In genomic region chr1:135765645-135766591, GRCm38 (mm10) we compare ENCODE assay signal across 8 mouse cellular contexts. TPM values are rescaled to one million over a fixed set of nuclear protein-coding genes. Genes with fewer than 3 reads are reported as not detected.
DNase-seq lines count a peak whose midpoint lies in the region; ATAC-seq and TF ChIP-seq lines count a peak whose summit lies in the region.

Gene Phlda3 (plus strand): TSS chr1:135766119.

- intact Hi-C loops in heart, postnatal 25 days (cut with DNase I), result no loop called here

- TF ChIP-seq CTCF in E14TG2a.4 (conservative IDR thresholded peaks at IDR 0.05; ENCODE audit: low read length), result no peak

- peak within 1 kb of the TSS; percentile 93 for H3K4me3 ChIP-seq in E14TG2a.4 (replicated peaks; ENCODE audit: low read length)
- H3K4me3 ChIP-seq in forebrain, embryonic 15.5 days, result peak within 1 kb of the TSS; percentile 71
- H3K4me3 ChIP-seq in lung, embryonic 15.5 days, result peak within 1 kb of the TSS; percentile 71

- H3K9ac ChIP-seq in forebrain, embryonic 15.5 days (replicated peaks), result peak within 1 kb of the TSS; percentile 70
- H3K9ac ChIP-seq in lung, embryonic 15.5 days, result peak within 1 kb of the TSS; percentile 91

- H3K36me3 ChIP-seq in E14TG2a.4 (ENCODE audit: insufficient read depth, low read length), result peaks cover 37% of the 10 kb centered on the region
- H3K36me3 ChIP-seq in forebrain, embryonic 15.5 days, result no peaks in the 10 kb centered on the region
- peaks cover 16% of the 10 kb centered on the region; the same call in 1 of the 2 replicates for H3K36me3 ChIP-seq in lung, embryonic 15.5 days

- peaks cover 71% of the 10 kb centered on the region for H3K4me1 ChIP-seq in E14TG2a.4 (replicated peaks; ENCODE audit: low read depth, low read length)
- H3K4me1 ChIP-seq in forebrain, embryonic 15.5 days, result peaks cover 20% of the 10 kb centered on the region
- H3K4me1 ChIP-seq in lung, embryonic 15.5 days, result peaks cover 56% of the 10 kb centered on the region

- ATAC-seq in forebrain, embryonic 15.5 days (replicated peaks), result peak; percentile 86
- ATAC-seq in lung, embryonic 15.5 days (ENCODE audit: borderline replicate concordance, extremely low read depth, low FRiP score, low TSS enrichment), result peak; percentile 92

- WGBS in forebrain, embryonic 15.5 days, result under 1% methylated on average over 89 of the region's 90 CpGs
- WGBS in lung, embryonic 15.5 days, result 2% methylated on average over 80 of the region's 90 CpGs

- H3K27me3 ChIP-seq in E14TG2a.4 (ENCODE audit: insufficient read depth, low read length), result peaks cover 34% of the 10 kb centered on the region
- 0 out of 2 replicates have a peak, but pooled peaks cover 2% of the 10 kb centered on the region for H3K27me3 ChIP-seq in forebrain, embryonic 15.5 days
- H3K27me3 ChIP-seq in lung, embryonic 15.5 days, result no peaks in the 10 kb centered on the region

- H3K27ac ChIP-seq in forebrain, embryonic 15.5 days (replicated peaks), result peak within 1 kb of the TSS; percentile 76
- peak within 1 kb of the TSS; percentile 92 for H3K27ac ChIP-seq in lung, embryonic 15.5 days

- no peaks in the 10 kb centered on the region for H3K9me3 ChIP-seq in E14TG2a.4 (ENCODE audit: low read length)
- H3K9me3 ChIP-seq in forebrain, embryonic 15.5 days, result no peaks in the 10 kb centered on the region
- H3K9me3 ChIP-seq in lung, embryonic 15.5 days, result no peaks in the 10 kb centered on the region

- DNase-seq in brain, adult 2 months (ENCODE audit: low read depth, low spot score), result peak; percentile 71
- peak; percentile 80 for DNase-seq in heart, postnatal 25 days (ENCODE audit: low spot score)
- DNase-seq in layer of hippocampus, adult 18-20 months (ENCODE audit: low spot score in 2 of 2), result peak in 1 of 2 experiments; percentile 60
- DNase-seq in ovary, postnatal 14 days (ENCODE audit: low spot score), result peak; percentile 73
- peak; percentile 81 for DNase-seq in thymus, postnatal 4 days

- peak within 1 kb of the TSS; percentile 99 for H3K4me2 ChIP-seq in forebrain, embryonic 15.5 days (replicated peaks)
- H3K4me2 ChIP-seq in lung, embryonic 15.5 days, result peak within 1 kb of the TSS; percentile 86

RNA-seq across cellular contexts. Expression of gene Phlda3, which starts in this region (rescaled TPM):
- 15.5 and 16.8 TPM in 2 replicates for polyA plus RNA-seq in forebrain, embryonic 15.5 days (2015; fragmentation: Nextera tagmentation; extraction: Ambion mirVana)
- total RNA-seq in heart, postnatal 25 days (2021), result 10 to 100 TPM; 12.9 to 14.6 TPM
- total RNA-seq in layer of hippocampus, adult 18-20 months (2021), result 10 to 100 TPM; 13.2 to 13.9 TPM
- polyA plus RNA-seq in lung, embryonic 15.5 days (2015; fragmentation: Nextera tagmentation; extraction: Ambion mirVana), result 79.9 and 80.0 TPM in 2 replicates
